ENCODE assay signal across 8 mouse cellular contexts in genomic region chr2:105904757-105905146, GRCm38 (mm10). TPM values are rescaled to one million over a fixed set of nuclear protein-coding genes. Genes with fewer than 3 reads are reported as not detected.
DNase-seq lines count a peak whose midpoint lies in the region; ATAC-seq and TF ChIP-seq lines count a peak whose summit lies in the region.

No protein-coding gene starts in this region.

- H3K27me3 ChIP-seq in embryonic facial prominence, embryonic 10.5 days (replicated peaks; ENCODE audit: low read depth, poor library complexity, severe bottlenecking): no peaks in the 10 kb centered on the region
- no peaks in the 10 kb centered on the region for H3K27me3 ChIP-seq in intestine, embryonic 15.5 days (replicated peaks)
- no peaks in the 10 kb centered on the region for H3K27me3 ChIP-seq in myocyte (ENCODE audit: control insufficient read depth, insufficient read depth, insufficient read length)

- WGBS in embryonic facial prominence, embryonic 10.5 days: 1% methylated on average over 12 of the region's 12 CpGs
- WGBS in intestine, embryonic 15.5 days: under 1% methylated on average over 12 of the region's 12 CpGs

- no peak for TF ChIP-seq POLR2A in myocyte (IDR thresholded peaks at IDR 0.05; ENCODE audit: insufficient read length, low read depth)

- peak overlapping the region; percentile 94 for H3K27ac ChIP-seq in layer of hippocampus, adult 2 months
- H3K27ac ChIP-seq in embryonic facial prominence, embryonic 10.5 days (replicated peaks): peak overlapping the region; percentile 88
- no peak overlapping the region; the same call in 1 of the 2 replicates for H3K27ac ChIP-seq in intestine, embryonic 15.5 days

- peak; percentile 65 for ATAC-seq in intestine, embryonic 15.5 days

- peak overlapping the region; percentile 25 for H3ac ChIP-seq in myocyte (ENCODE audit: control insufficient read depth, insufficient read length)

- no peak for TF ChIP-seq CTCF in layer of hippocampus, adult 2 months (conservative IDR thresholded peaks at IDR 0.05)

- peaks cover 13% of the 10 kb centered on the region for H3K4me1 ChIP-seq in embryonic facial prominence, embryonic 10.5 days
- H3K4me1 ChIP-seq in intestine, embryonic 15.5 days (replicated peaks): no peaks in the 10 kb centered on the region

- H3K9me3 ChIP-seq in embryonic facial prominence, embryonic 10.5 days: no peaks in the 10 kb centered on the region
- no peaks in the 10 kb centered on the region for H3K9me3 ChIP-seq in intestine, embryonic 15.5 days

- DNase-seq in layer of hippocampus, adult 2 months (ENCODE audit: low spot score in 2 of 2): peak in 1 of 2 experiments; percentile 9
- DNase-seq in layer of hippocampus, adult 9-10 months (ENCODE audit: low spot score): no peak
- no peak for DNase-seq in embryonic facial prominence, embryonic 10.5 days (ENCODE audit: low spot score)
- DNase-seq in frontal cortex, adult 2 months (ENCODE audit: extremely low spot score in 1 of 2, low spot score in 1 of 2): no peak
- no peak for DNase-seq in testis, postnatal 10 days (ENCODE audit: low spot score)
- no peak for DNase-seq in frontal cortex, postnatal 10 days (ENCODE audit: low spot score in 2 of 2)

- H3K4me3 ChIP-seq in layer of hippocampus, adult 2 months: peak overlapping the region; percentile 98
- peak overlapping the region; percentile 70 for H3K4me3 ChIP-seq in embryonic facial prominence, embryonic 10.5 days
- peak overlapping the region; percentile 75 for H3K4me3 ChIP-seq in intestine, embryonic 15.5 days (replicated peaks)
- H3K4me3 ChIP-seq in myocyte: peak overlapping the region; percentile 92

- H3K4me2 ChIP-seq in intestine, embryonic 15.5 days (replicated peaks): peak overlapping the region; percentile 66
- peak overlapping the region; percentile 89 for H3K4me2 ChIP-seq in myocyte (ENCODE audit: low read depth)

- H3K36me3 ChIP-seq in embryonic facial prominence, embryonic 10.5 days (replicated peaks): peaks cover 7% of the 10 kb centered on the region
- no peaks in the 10 kb centered on the region for H3K36me3 ChIP-seq in intestine, embryonic 15.5 days
- H3K36me3 ChIP-seq in myocyte (ENCODE audit: control insufficient read depth, insufficient read depth): no peaks in the 10 kb centered on the region

- H3K9ac ChIP-seq in intestine, embryonic 15.5 days: peak overlapping the region; percentile 79

- peaks cover 7% of the 10 kb centered on the region for H3K79me2 ChIP-seq in myocyte (ENCODE audit: control insufficient read depth, insufficient read depth)

TF ChIP-seq in myocyte, 11 proteins besides CTCF, POLR2A, EP300 and RAD21:
- no peak for TF ChIP-seq TCF3 (IDR thresholded peaks at IDR 0.05; ENCODE audit: insufficient read length, low read depth)
- no peak for TF ChIP-seq CEBPB (IDR thresholded peaks at IDR 0.05; ENCODE audit: insufficient read depth, poor library complexity, severe bottlenecking)
- no peak for TF ChIP-seq E2F4 (IDR thresholded peaks at IDR 0.05; ENCODE audit: insufficient read depth)

RNA-seq across cellular contexts. Expression of gene Immp1l, which starts 0.3 kb away (rescaled TPM):
- total RNA-seq in layer of hippocampus, adult 2 months (2021): 10 to 100 TPM; 26.4 to 28.9 TPM
- polyA plus RNA-seq in embryonic facial prominence, embryonic 10.5 days (2016; fragmentation: Nextera tagmentation; extraction: Ambion mirVana): 124 and 133 TPM in 2 replicates
- 119 and 127 TPM in 2 replicates for polyA plus RNA-seq in intestine, embryonic 15.5 days (2015; fragmentation: Nextera tagmentation; extraction: Ambion mirVana)
- 24.0 TPM for polyA plus RNA-seq in myocyte (2012; fragmentation: generic; extraction: Trizol)
- polyA plus RNA-seq in frontal cortex, adult 2 months (2012; rRNA removed): 34.3 and 35.0 TPM in 2 replicates

RNA-seq across cellular contexts. Expression of gene Elp4, which starts 0.4 kb away (rescaled TPM):
- total RNA-seq in layer of hippocampus, adult 2 months (2021): 10 to 100 TPM; 16.5 to 18.9 TPM
- polyA plus RNA-seq in embryonic facial prominence, embryonic 10.5 days (2016; fragmentation: Nextera tagmentation; extraction: Ambion mirVana): 52.6 and 61.8 TPM in 2 replicates
- 31.5 and 37.0 TPM in 2 replicates for polyA plus RNA-seq in intestine, embryonic 15.5 days (2015; fragmentation: Nextera tagmentation; extraction: Ambion mirVana)
- polyA plus RNA-seq in myocyte (2012; fragmentation: generic; extraction: Trizol): 11.3 TPM
- polyA plus RNA-seq in frontal cortex, adult 2 months (2012; rRNA removed): 9.5 and 11.1 TPM in 2 replicates
